Mouse (Mus musculus): ENCODE data around the gene 9930021J03Rik. TPM values are rescaled to one million over a fixed set of nuclear protein-coding genes. Genes with fewer than 3 reads are reported as not detected.

Gene 9930021J03Rik
- polyA plus RNA-seq, 1 experiment, result 31.2 TPM

- H3K4me3 ChIP-seq (ENCODE audit: insufficient read depth, low read length), result no peak overlapping the region
- TF ChIP-seq POLR2A (IDR thresholded peaks at IDR 0.05; ENCODE audit: low read depth, low read length) (no peak), CTCF (IDR thresholded peaks at IDR 0.05; ENCODE audit: borderline replicate concordance, insufficient read depth, low read length) (no peak)
- no peaks in the 10 kb centered on the region for H3K4me1 ChIP-seq (ENCODE audit: control insufficient read depth, insufficient read depth, low read length)
- no peak overlapping the region for H3K27ac ChIP-seq (ENCODE audit: insufficient read depth, low read length)
Measured at GRCm38 (mm10) chr19:29707314-29707898, 98.4 kb downstream of the 9930021J03Rik start.

- no peaks in the 10 kb centered on the region for H3K4me1 ChIP-seq (ENCODE audit: control insufficient read depth, insufficient read depth, low read length)
- H3K4me3 ChIP-seq (ENCODE audit: insufficient read depth, low read length), result no peak overlapping the region
- TF ChIP-seq CTCF (IDR thresholded peaks at IDR 0.05; ENCODE audit: borderline replicate concordance, insufficient read depth, low read length), result no peak
- no peak for TF ChIP-seq POLR2A (IDR thresholded peaks at IDR 0.05; ENCODE audit: low read depth, low read length)
- no peak overlapping the region for H3K27ac ChIP-seq (ENCODE audit: insufficient read depth, low read length)
Measured at GRCm38 (mm10) chr19:29704436-29704835, 101.4 kb downstream of the 9930021J03Rik start.

- Histone ChIP-seq H3K4me3 (ENCODE audit: insufficient read depth, low read length) (no peak overlapping the region), H3K27ac (ENCODE audit: insufficient read depth, low read length) (no peak overlapping the region)
- TF ChIP-seq POLR2A (IDR thresholded peaks at IDR 0.05; ENCODE audit: low read depth, low read length) (no peak), CTCF (IDR thresholded peaks at IDR 0.05; ENCODE audit: borderline replicate concordance, insufficient read depth, low read length) (no peak)
Measured at GRCm38 (mm10) chr19:29701707-29702106, 104.1 kb downstream of the 9930021J03Rik start.

GRCm38 (mm10) chr19:29697245-29697874 is 108.4 kb downstream of the 9930021J03Rik start, which contains the start of gene Mlana:
Mlana (plus strand) TSS chr19:29697824.
- Histone ChIP-seq H3K27ac (ENCODE audit: insufficient read depth, low read length) (no peak within 1 kb of the TSS), H3K4me3 (ENCODE audit: insufficient read depth, low read length) (no peak within 1 kb of the TSS), H3K4me1 (ENCODE audit: control insufficient read depth, insufficient read depth, low read length) (no peaks in the 10 kb centered on the region)
- TF ChIP-seq CTCF (IDR thresholded peaks at IDR 0.05; ENCODE audit: borderline replicate concordance, insufficient read depth, low read length) (no peak), POLR2A (IDR thresholded peaks at IDR 0.05; ENCODE audit: low read depth, low read length) (no peak)

More at GRCm38 (mm10) chr19:29701707-29702106, 104.1 kb downstream of the 9930021J03Rik start:
- no peaks in the 10 kb centered on the region for H3K4me1 ChIP-seq (ENCODE audit: control insufficient read depth, insufficient read depth, low read length)

- Histone ChIP-seq H3K4me1 (ENCODE audit: control insufficient read depth, insufficient read depth, low read length) (no peaks in the 10 kb centered on the region), H3K27ac (ENCODE audit: insufficient read depth, low read length) (no peak overlapping the region), H3K4me3 (ENCODE audit: insufficient read depth, low read length) (no peak overlapping the region)
- no peak for TF ChIP-seq CTCF (IDR thresholded peaks at IDR 0.05; ENCODE audit: borderline replicate concordance, insufficient read depth, low read length)
- no peak for TF ChIP-seq POLR2A (IDR thresholded peaks at IDR 0.05; ENCODE audit: low read depth, low read length)
Measured at GRCm38 (mm10) chr19:29696840-29697239, 108.9 kb downstream of the 9930021J03Rik start.

GRCm38 (mm10) chr19:29696309-29696708 is 109.5 kb downstream of the 9930021J03Rik start:
- TF ChIP-seq CTCF (IDR thresholded peaks at IDR 0.05; ENCODE audit: borderline replicate concordance, insufficient read depth, low read length), result no peak
- TF ChIP-seq POLR2A (IDR thresholded peaks at IDR 0.05; ENCODE audit: low read depth, low read length), result no peak
- Histone ChIP-seq H3K27ac (ENCODE audit: insufficient read depth, low read length) (no peak overlapping the region), H3K4me1 (ENCODE audit: control insufficient read depth, insufficient read depth, low read length) (no peaks in the 10 kb centered on the region), H3K4me3 (ENCODE audit: insufficient read depth, low read length) (no peak overlapping the region)

- no peaks in the 10 kb centered on the region for H3K4me1 ChIP-seq (ENCODE audit: control insufficient read depth, insufficient read depth, low read length)
- TF ChIP-seq POLR2A (IDR thresholded peaks at IDR 0.05; ENCODE audit: low read depth, low read length) (no peak), CTCF (IDR thresholded peaks at IDR 0.05; ENCODE audit: borderline replicate concordance, insufficient read depth, low read length) (no peak)
- H3K4me3 ChIP-seq (ENCODE audit: insufficient read depth, low read length), result no peak overlapping the region
- H3K27ac ChIP-seq (ENCODE audit: insufficient read depth, low read length), result no peak overlapping the region
Measured at GRCm38 (mm10) chr19:29695071-29695470, 110.7 kb downstream of the 9930021J03Rik start.

- TF ChIP-seq POLR2A (IDR thresholded peaks at IDR 0.05; ENCODE audit: low read depth, low read length) (no peak), CTCF (IDR thresholded peaks at IDR 0.05; ENCODE audit: borderline replicate concordance, insufficient read depth, low read length) (peak; percentile 52)
- no peak overlapping the region for H3K4me3 ChIP-seq (ENCODE audit: insufficient read depth, low read length)
- H3K27ac ChIP-seq (ENCODE audit: insufficient read depth, low read length), result no peak overlapping the region
- no peaks in the 10 kb centered on the region for H3K4me1 ChIP-seq (ENCODE audit: control insufficient read depth, insufficient read depth, low read length)
Measured at GRCm38 (mm10) chr19:29683844-29684540, 121.8 kb downstream of the 9930021J03Rik start.

GRCm38 (mm10) chr19:29680182-29681152 is 125.3 kb downstream of the 9930021J03Rik start:
- Histone ChIP-seq H3K27ac (ENCODE audit: insufficient read depth, low read length) (no peak overlapping the region), H3K4me3 (ENCODE audit: insufficient read depth, low read length) (no peak overlapping the region), H3K4me1 (ENCODE audit: control insufficient read depth, insufficient read depth, low read length) (no peaks in the 10 kb centered on the region)
- TF ChIP-seq POLR2A (IDR thresholded peaks at IDR 0.05; ENCODE audit: low read depth, low read length) (no peak), CTCF (IDR thresholded peaks at IDR 0.05; ENCODE audit: borderline replicate concordance, insufficient read depth, low read length) (no peak)
